Mouse (Mus musculus) hindbrain, embryonic 15.5 days (tissue): ENCODE data around the gene Rgp1. TPM values are rescaled to one million over a fixed set of nuclear protein-coding genes. Genes with fewer than 3 reads are reported as not detected.
A peak's percentile ranks its signal among the peaks of the same experiment; 100 is the strongest.
"Not testable (repeated sequence)": the region's sequence is repeated elsewhere in the genome, so short reads cannot be mapped to it uniquely, and the experiment has no call there.

Experiments
- ATAC-seq: fragments of 200-750 bp; cut with Nextera tagmentation; 2 replicates; pipeline ENCODE4 v1.8.0; 2017; ENCODE audit warnings: low read depth, moderate number of reproducible peaks, moderate TSS enrichment; ENCODE audit not compliant: low FRiP score
- H3K27ac ChIP-seq: fragments of 300-500 bp; sonication (generic); replicated peaks from 2 replicates; pipeline ENCODE4 v1.5.1; 2015; ENCODE audit warnings: mild to moderate bottlenecking, inconsistent platforms
- H3K27me3 ChIP-seq: fragments of 300-500 bp; sonication (generic); 2 replicates; pipeline ENCODE4 v1.6.1; 2015; ENCODE audit warnings: control low read depth, inconsistent platforms
- H3K36me3 ChIP-seq: fragments of 300-500 bp; sonication (generic); 2 replicates; pipeline ENCODE4 v1.6.1; 2015; ENCODE audit warnings: control low read depth, inconsistent platforms
- H3K4me1 ChIP-seq: fragments of 300-500 bp; sonication (generic); replicated peaks from 2 replicates; pipeline ENCODE4 v1.6.1; 2015; ENCODE audit warnings: control low read depth, inconsistent platforms
- H3K4me2 ChIP-seq: fragments of 300-500 bp; sonication (generic); 2 replicates; pipeline ENCODE4 v1.6.1; 2015; ENCODE audit warnings: moderate library complexity, mild to moderate bottlenecking, inconsistent platforms
- H3K4me3 ChIP-seq: fragments of 300-500 bp; sonication (generic); 2 replicates; pipeline ENCODE4 v1.5.1; 2015; ENCODE audit warnings: mild to moderate bottlenecking, inconsistent platforms
- H3K9ac ChIP-seq: fragments of 300-500 bp; sonication (generic); 2 replicates; pipeline ENCODE4 v1.6.1; 2015; ENCODE audit warnings: inconsistent platforms
- H3K9me3 ChIP-seq: fragments of 300-500 bp; sonication (generic); 2 replicates; pipeline ENCODE4 v1.6.1; 2016; ENCODE audit warnings: control low read depth, inconsistent platforms
- WGBS: fragments of 180-500 bp; shearing (Covaris S2); methylation state at CpG from one replicate; pipeline ENCODE4 v1.1.7; 2015; 5-methylcytosine and 5-hydroxymethylcytosine counted together
- polyA plus RNA-seq: library from polyadenylated mRNA; unstranded; fragments of >200 nt; fragmentation: Nextera tagmentation; extraction: Ambion mirVana; gene quantifications from 2 replicates; pipeline ENCODE4 v1.2.1, GENCODE M21; 2015

The Rgp1 gene
- 18.8 and 22.8 TPM in 2 replicates for polyA plus RNA-seq

DNA sequence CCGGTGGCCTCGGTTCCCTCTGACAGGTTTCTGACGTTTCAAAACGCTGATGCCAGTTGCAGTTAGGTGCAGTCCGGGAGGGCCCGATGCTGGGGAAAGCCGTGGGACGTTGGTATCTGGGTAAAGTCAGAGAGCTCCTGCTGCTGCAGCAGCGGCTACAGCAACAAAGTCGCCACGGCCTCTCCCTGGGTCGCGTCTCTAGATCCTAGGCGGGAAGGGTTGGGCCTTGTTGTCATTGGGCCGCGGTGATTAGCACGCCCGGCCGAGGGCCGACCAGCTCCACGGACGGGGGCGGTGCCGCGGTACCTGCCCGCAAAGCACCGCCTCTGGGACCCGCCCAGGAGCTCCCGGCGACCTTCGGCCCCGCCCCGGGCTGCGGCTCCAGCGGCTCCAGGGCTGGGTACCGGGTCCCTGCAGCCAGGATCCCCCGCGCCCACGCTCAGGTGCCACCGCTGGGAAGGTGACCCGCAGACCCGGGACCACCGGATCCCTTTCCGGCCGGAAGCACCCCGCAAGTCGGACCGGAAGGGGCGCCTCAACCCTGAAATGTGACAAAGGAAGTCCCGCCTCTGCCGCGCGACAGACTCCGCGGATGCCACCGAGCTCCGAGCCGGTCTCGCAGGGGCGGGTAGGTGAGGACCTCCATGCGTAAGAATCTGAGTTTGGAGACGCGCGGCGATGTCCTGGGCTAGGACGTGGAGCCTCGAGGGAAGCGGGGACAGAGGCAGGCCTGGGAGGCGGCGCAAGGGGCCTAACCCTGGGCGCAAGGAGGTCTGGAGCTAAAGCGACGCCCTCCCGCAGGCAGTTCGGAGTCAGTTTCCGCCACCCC is at the start of gene Rgp1, which contains the start of gene Gba2:
Gene Rgp1 (plus strand): TSS at position 340 of the 829 bp plus-strand sequence.
Gene Gba2 (minus strand): TSS at position 498 of the 829 bp plus-strand sequence.
- under 1% methylated on average over 76 of the region's 76 CpGs for WGBS
- Histone ChIP-seq H3K27me3 (no peaks in the 10 kb centered on the region), H3K4me3 (peak within 1 kb of the TSS; percentile 88)

DNA sequence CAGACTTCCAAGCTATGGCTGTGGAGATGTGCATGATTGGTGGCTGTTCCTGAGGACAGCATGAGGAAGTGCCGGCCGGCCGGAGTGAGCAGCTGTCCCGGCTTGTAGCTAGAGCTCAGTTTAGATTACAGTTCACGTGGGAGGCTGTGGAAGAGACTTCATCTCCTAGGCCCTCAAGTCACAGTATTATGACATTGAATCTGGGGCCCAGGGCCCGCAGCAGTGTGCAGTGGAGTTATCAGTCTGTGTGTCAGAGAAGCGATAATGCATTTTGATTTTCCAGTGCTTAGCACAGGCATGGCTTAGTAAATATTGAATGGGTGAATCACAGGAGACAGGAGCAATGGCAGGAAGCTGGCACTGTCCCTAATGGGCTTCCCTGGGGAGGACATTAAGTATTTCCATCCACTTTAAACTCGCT is 48.4 kb upstream of the Rgp1 start:
- Histone ChIP-seq H3K4me3 (no peak overlapping the region), H3K27me3 (peaks cover 14% of the 10 kb centered on the region), H3K27ac (no peak overlapping the region), H3K4me2 (no peak overlapping the region), H3K9me3 (no peaks in the 10 kb centered on the region), H3K36me3 (peaks cover 36% of the 10 kb centered on the region), H3K4me1 (no peaks in the 10 kb centered on the region), H3K9ac (no peak overlapping the region)
- 56% methylated on average over 8 of the region's 8 CpGs for WGBS
- ATAC-seq, result no peak

More for the DNA sequence above, at the start of gene Rgp1, which contains the start of gene Gba2:
- peak; percentile 88 for ATAC-seq
- Histone ChIP-seq H3K36me3 (peaks cover 33% of the 10 kb centered on the region), H3K4me1 (peaks cover 49% of the 10 kb centered on the region), H3K9ac (peak within 1 kb of the TSS; percentile 90), H3K4me2 (peak within 1 kb of the TSS; percentile 96), H3K27ac (peak within 1 kb of the TSS; percentile 88), H3K9me3 (no peaks in the 10 kb centered on the region)

GRCm38 (mm10) chr4:43530581-43530980 is 47.9 kb upstream of the Rgp1 start:
- ATAC-seq, result no peak
- no peaks in the 10 kb centered on the region for H3K4me1 ChIP-seq
- no peak overlapping the region for H3K9ac ChIP-seq
- H3K9me3 ChIP-seq, result no peaks in the 10 kb centered on the region
- peaks cover 10% of the 10 kb centered on the region for H3K27me3 ChIP-seq
- no peak overlapping the region for H3K27ac ChIP-seq
- peaks cover 40% of the 10 kb centered on the region for H3K36me3 ChIP-seq
- WGBS, result 22% methylated on average over 7 of the region's 7 CpGs
- H3K4me2 ChIP-seq, result no peak overlapping the region
- H3K4me3 ChIP-seq, result no peak overlapping the region

- ATAC-seq, result no peak
- no peaks in the 10 kb centered on the region for H3K9me3 ChIP-seq
- peaks cover 64% of the 10 kb centered on the region for H3K36me3 ChIP-seq
- H3K4me3 ChIP-seq, result no peak overlapping the region
- H3K27me3 ChIP-seq, result no peaks in the 10 kb centered on the region
- no peak overlapping the region for H3K9ac ChIP-seq
- H3K4me2 ChIP-seq, result no peak overlapping the region
- H3K27ac ChIP-seq, result no peak overlapping the region
- 84% methylated on average over 9 of the region's 9 CpGs for WGBS
- H3K4me1 ChIP-seq, result no peaks in the 10 kb centered on the region
Observed at GRCm38 (mm10) chr4:43533270-43533669, 45.2 kb upstream of the Rgp1 start.

DNA sequence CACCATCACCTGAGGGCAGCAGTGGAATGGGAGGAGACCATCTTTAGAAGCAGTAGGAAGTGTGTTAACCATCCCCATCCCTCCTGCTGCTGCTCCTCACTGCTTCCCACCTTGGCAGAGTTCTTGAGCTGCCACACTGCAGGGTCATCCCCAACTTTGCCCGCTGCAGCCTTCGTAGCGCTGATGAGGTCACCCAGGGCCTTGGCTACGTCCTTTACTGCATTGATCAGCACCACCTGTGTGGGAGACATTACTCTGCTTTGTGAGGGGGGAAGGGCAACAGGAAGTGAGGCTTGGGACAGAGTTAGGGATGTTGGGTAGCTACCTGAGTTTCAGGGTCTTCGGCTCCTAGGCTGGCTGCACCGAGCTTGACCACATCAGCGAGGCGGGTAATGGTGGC is 42.9 kb upstream of the Rgp1 start:
- ATAC-seq, result no peak
- H3K36me3 ChIP-seq, result peaks cover 88% of the 10 kb centered on the region
- no peak overlapping the region for H3K4me2 ChIP-seq
- no peaks in the 10 kb centered on the region for H3K4me1 ChIP-seq
- H3K27me3 ChIP-seq, result no peaks in the 10 kb centered on the region
- WGBS, result 97% methylated on average over 8 of the region's 8 CpGs
- H3K27ac ChIP-seq, result no peak overlapping the region
- H3K9ac ChIP-seq, result no peak overlapping the region
- H3K4me3 ChIP-seq, result no peak overlapping the region
- H3K9me3 ChIP-seq, result no peaks in the 10 kb centered on the region

GRCm38 (mm10) chr4:43536031-43536430 is 42.5 kb upstream of the Rgp1 start:
- H3K36me3 ChIP-seq, result peaks cover 91% of the 10 kb centered on the region
- H3K9me3 ChIP-seq, result no peaks in the 10 kb centered on the region
- no peak overlapping the region for H3K9ac ChIP-seq
- H3K4me2 ChIP-seq, result no peak overlapping the region
- no peak overlapping the region for H3K27ac ChIP-seq
- no peak overlapping the region for H3K4me3 ChIP-seq
- 91% methylated on average over 9 of the region's 9 CpGs for WGBS
- H3K27me3 ChIP-seq, result no peaks in the 10 kb centered on the region
- no peak for ATAC-seq
- H3K4me1 ChIP-seq, result no peaks in the 10 kb centered on the region

DNA sequence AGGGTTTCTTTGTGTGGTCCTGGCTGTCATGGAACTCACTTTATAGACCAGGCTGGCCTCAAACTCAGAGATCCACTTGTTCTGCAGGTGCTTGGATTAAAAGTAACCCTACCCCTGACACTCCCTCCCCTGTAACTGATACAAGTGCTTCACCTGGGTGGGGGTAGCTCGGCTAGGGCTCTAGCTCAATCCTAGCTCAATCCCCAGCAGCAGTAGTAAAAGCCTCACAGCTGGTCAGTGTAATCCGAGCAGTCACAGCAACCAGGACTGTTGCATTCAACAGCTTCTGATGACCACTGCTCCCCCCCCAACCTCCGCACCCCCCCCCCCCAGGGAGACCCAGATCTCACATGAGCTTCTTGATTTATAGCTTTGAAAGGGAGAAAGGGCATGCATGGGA is 36.5 kb upstream of the Rgp1 start:
- Histone ChIP-seq H3K9ac (no peak overlapping the region), H3K36me3 (peaks cover 96% of the 10 kb centered on the region), H3K4me2 (no peak overlapping the region), H3K9me3 (no peaks in the 10 kb centered on the region), H3K27ac (no peak overlapping the region), H3K4me3 (no peak overlapping the region), H3K4me1 (no peaks in the 10 kb centered on the region), H3K27me3 (no peaks in the 10 kb centered on the region)
- 98% methylated on average over 3 of the region's 3 CpGs for WGBS
- no peak for ATAC-seq

GRCm38 (mm10) chr4:43546375-43547047 is 32.0 kb upstream of the Rgp1 start:
- H3K9ac ChIP-seq, result no peak overlapping the region
- ATAC-seq, result no peak

DNA sequence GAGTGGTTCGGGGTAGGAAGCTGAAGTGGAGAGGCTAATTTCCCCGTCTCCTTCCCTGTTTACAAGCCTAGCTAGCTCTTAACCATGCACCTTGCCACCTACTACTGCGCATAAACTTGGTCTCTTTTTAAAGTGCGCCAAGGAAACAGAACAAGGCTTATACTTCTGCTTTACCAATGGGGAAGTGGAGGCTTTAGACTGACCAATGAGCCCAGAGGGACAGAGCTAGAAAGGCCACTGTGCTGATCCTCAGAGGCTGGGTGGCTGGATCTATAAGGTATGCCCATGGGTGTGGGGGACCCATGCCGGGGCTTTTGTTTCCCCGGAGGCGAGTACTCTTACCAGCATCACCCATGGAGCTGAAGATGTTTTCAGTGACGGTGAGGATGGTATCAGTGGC is 31.4 kb upstream of the Rgp1 start:
- Histone ChIP-seq H3K9me3 (no peaks in the 10 kb centered on the region), H3K4me3 (no peak overlapping the region), H3K9ac (no peak overlapping the region), H3K36me3 (peaks cover 97% of the 10 kb centered on the region), H3K4me1 (no peaks in the 10 kb centered on the region), H3K27ac (no peak overlapping the region), H3K27me3 (no peaks in the 10 kb centered on the region), H3K4me2 (no peak overlapping the region)
- WGBS, result 92% methylated on average over 8 of the region's 8 CpGs
- ATAC-seq, result no peak

More at GRCm38 (mm10) chr4:43546375-43547047, 32.0 kb upstream of the Rgp1 start:
- peaks cover 98% of the 10 kb centered on the region for H3K36me3 ChIP-seq
- no peaks in the 10 kb centered on the region for H3K4me1 ChIP-seq
- H3K27ac ChIP-seq, result no peak overlapping the region
- H3K27me3 ChIP-seq, result no peaks in the 10 kb centered on the region
- 88% methylated on average over 12 of the region's 12 CpGs for WGBS
- no peak overlapping the region for H3K4me3 ChIP-seq
- no peak overlapping the region for H3K4me2 ChIP-seq
- no peaks in the 10 kb centered on the region for H3K9me3 ChIP-seq

DNA sequence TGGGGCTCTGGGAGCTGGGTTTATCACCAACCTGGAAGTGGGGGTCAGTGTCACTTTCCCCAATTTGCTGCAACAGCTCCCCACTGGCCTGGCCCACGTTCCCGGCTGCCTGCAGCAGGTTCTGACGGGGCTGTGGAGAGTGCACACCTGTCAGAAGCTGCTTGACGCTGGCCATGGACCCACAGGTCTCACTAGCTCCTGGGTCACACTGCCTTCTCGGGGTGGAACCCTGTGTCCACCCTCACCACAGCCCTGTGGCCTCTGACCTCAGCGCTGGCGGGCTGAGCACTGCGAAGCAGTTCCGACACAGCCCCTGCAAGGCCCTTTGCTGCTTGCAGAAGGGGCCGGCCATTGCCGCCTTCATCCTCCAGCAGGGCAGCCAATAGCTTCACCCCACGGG is 29.5 kb upstream of the Rgp1 start:
- Histone ChIP-seq H3K27ac (no peak overlapping the region), H3K9me3 (no peaks in the 10 kb centered on the region), H3K27me3 (no peaks in the 10 kb centered on the region), H3K36me3 (peaks cover 97% of the 10 kb centered on the region), H3K9ac (no peak overlapping the region), H3K4me2 (no peak overlapping the region), H3K4me3 (no peak overlapping the region), H3K4me1 (no peaks in the 10 kb centered on the region)
- WGBS, result 93% methylated on average over 12 of the region's 12 CpGs
- ATAC-seq, result no peak

DNA sequence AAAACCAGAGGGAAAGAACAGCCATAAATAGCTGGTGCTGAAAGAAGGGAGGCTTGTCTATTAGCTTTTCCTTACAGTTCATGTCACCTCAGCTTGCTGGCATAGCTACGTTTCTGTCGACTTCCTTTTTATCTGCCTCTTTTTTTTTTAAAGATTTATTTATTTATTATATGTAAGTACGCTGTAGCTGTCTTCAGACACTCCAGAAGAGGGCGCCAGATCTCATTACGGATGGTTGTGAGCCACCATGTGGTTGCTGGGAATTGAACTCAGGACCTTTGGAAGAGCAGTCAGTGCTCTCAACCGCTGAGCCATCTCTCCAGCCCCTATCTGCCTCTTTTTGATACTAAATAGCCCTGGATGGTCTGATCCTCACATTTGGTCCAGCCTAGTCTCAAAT is 26.7 kb upstream of the Rgp1 start:
- not testable (repeated sequence) for H3K27ac ChIP-seq, ATAC-seq, H3K4me2 ChIP-seq, H3K4me3 ChIP-seq, H3K9ac ChIP-seq, H3K9me3 ChIP-seq, H3K4me1 ChIP-seq, H3K27me3 ChIP-seq
- WGBS, result 87% methylated on average over 6 of the region's 6 CpGs
- peaks cover 93% of the 10 kb centered on the region for H3K36me3 ChIP-seq

GRCm38 (mm10) chr4:43552437-43552836 is 26.1 kb upstream of the Rgp1 start:
- WGBS, result 90% methylated on average over 5 of the region's 5 CpGs
- H3K4me3 ChIP-seq, result no peak overlapping the region
- H3K36me3 ChIP-seq, result peaks cover 87% of the 10 kb centered on the region

More at GRCm38 (mm10) chr4:43552437-43552836, 26.1 kb upstream of the Rgp1 start:
- ATAC-seq, result no peak
- Histone ChIP-seq H3K4me1 (no peaks in the 10 kb centered on the region), H3K27ac (no peak overlapping the region), H3K9me3 (no peaks in the 10 kb centered on the region), H3K9ac (no peak overlapping the region), H3K27me3 (no peaks in the 10 kb centered on the region), H3K4me2 (no peak overlapping the region)
